Mouse (Mus musculus) liver, embryonic 11.5 days (tissue): Measurements from ENCODE around the gene Impdh1. TPM values are rescaled to one million over a fixed set of nuclear protein-coding genes. Genes with fewer than 3 reads are reported as not detected.

Source experiments
- ATAC-seq: fragments of 200-750 bp; cut with Nextera tagmentation; replicated peaks from 2 replicates; pipeline ENCODE4 v1.8.0; 2017; ENCODE audit warnings: moderate number of reproducible peaks, mild to moderate bottlenecking, moderate TSS enrichment, moderate library complexity; ENCODE audit not compliant: low FRiP score
- DNase-seq: peaks from one replicate; pipeline ENCODE4 v3.0.0-alpha.2; 2017; ENCODE audit warnings: low spot score
- H3K27ac ChIP-seq: fragments of 300-500 bp; sonication (generic); 2 replicates; pipeline ENCODE4 v1.5.1; 2014; ENCODE audit warnings: mild to moderate bottlenecking, low read depth, low read length, control low read depth
- H3K27me3 ChIP-seq: fragments of 300-500 bp; sonication (generic); replicated peaks from 2 replicates; pipeline ENCODE4 v1.6.1; 2014; ENCODE audit warnings: low read length, mixed read lengths; ENCODE audit not compliant: control insufficient read depth, insufficient read depth
- H3K36me3 ChIP-seq: fragments of 300-500 bp; sonication (generic); 2 replicates; pipeline ENCODE4 v1.6.1; 2014; ENCODE audit warnings: mild to moderate bottlenecking, low read length, moderate library complexity, mixed read lengths; ENCODE audit not compliant: control insufficient read depth, insufficient read depth
- H3K4me1 ChIP-seq: fragments of 300-500 bp; sonication (generic); replicated peaks from 2 replicates; pipeline ENCODE4 v1.6.1; 2014; ENCODE audit warnings: low read length, mixed read lengths; ENCODE audit not compliant: control insufficient read depth, insufficient read depth
- H3K4me2 ChIP-seq: fragments of 300-500 bp; sonication (generic); 2 replicates; pipeline ENCODE4 v1.6.1; 2014; ENCODE audit warnings: mild to moderate bottlenecking, control low read depth, moderate library complexity
- H3K4me3 ChIP-seq: fragments of 300-500 bp; sonication (generic); 2 replicates; pipeline ENCODE4 v1.5.1; 2014; ENCODE audit warnings: low read depth, low read length, control low read depth
- H3K9ac ChIP-seq: fragments of 300-500 bp; sonication (generic); 2 replicates; pipeline ENCODE4 v1.6.1; 2014; ENCODE audit warnings: low read depth, low read length, control low read depth
- H3K9me3 ChIP-seq: fragments of 300-500 bp; sonication (generic); 2 replicates; pipeline ENCODE4 v1.6.1; 2016; ENCODE audit warnings: low read length, inconsistent platforms, mixed read lengths; ENCODE audit not compliant: control insufficient read depth
- WGBS: fragments of 180-500 bp; shearing (Covaris S2); extraction: QIAGEN DNeasy Blood & Tissue Kit; methylation state at CpG from one replicate; pipeline ENCODE4 v1.1.7; 2014; 5-methylcytosine and 5-hydroxymethylcytosine counted together
- polyA plus RNA-seq: library from polyadenylated mRNA; unstranded; fragments of >200 nt; fragmentation: Nextera tagmentation; extraction: Ambion mirVana; gene quantifications from 2 replicates; pipeline ENCODE4 v1.2.1, GENCODE M21; 2014

The Impdh1 gene
- polyA plus RNA-seq, 1 experiment from 2014 or later, result 26.7 TPM

DNA sequence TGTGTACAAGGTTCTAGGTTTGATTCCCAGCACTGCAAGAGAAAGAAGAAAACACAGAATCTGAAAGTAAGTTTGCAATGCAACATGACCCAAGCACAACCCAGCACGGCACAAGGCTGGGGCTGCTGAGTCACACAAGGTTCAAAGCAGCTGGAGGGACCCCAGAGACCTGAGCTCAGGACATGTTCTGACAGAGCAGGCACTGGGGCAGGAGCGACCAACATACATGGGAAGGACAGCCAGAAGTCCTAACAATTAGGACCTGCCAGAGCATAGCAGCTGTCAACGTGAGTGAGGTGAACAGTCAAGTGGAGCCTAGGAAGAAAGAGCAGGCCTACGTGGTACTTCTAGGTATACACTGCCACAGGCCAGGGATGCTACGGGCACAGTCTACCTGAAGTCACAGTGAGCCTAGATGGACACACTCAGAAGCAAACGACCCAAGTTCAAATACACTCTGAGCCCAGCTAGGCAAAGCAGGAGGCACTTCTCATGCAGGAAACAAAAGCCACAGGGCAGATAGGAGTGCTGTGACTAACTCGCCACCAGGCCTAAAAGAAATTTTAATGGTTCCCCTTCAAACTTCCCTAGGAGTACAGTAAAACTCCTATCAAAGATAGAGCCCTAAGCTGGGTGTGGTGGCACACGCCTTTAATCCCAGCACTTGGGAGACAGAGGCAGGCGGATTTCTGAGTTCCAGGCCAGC is 5.8 kb downstream of the Impdh1 start:
- DNase-seq (no peak), ATAC-seq (no peak)
- H3K4me1 ChIP-seq, result peaks cover 21% of the 10 kb centered on the region
- no peaks in the 10 kb centered on the region for H3K9me3 ChIP-seq
- H3K4me3 ChIP-seq, result no peak overlapping the region
- H3K4me2 ChIP-seq, result no peak overlapping the region
- H3K9ac ChIP-seq, result no peak overlapping the region
- no peak overlapping the region for H3K27ac ChIP-seq
- no peaks in the 10 kb centered on the region for H3K36me3 ChIP-seq
- WGBS, result 70% methylated on average over 9 of the region's 9 CpGs
- H3K27me3 ChIP-seq, result peaks cover 19% of the 10 kb centered on the region

GRCm38 (mm10) chr6:29208178-29208577 is 8.0 kb downstream of the Impdh1 start:
- WGBS, result 70% methylated on average over 5 of the region's 5 CpGs
- Histone ChIP-seq H3K4me2 (no peak overlapping the region), H3K36me3 (no peaks in the 10 kb centered on the region; the same call in 1 of the 2 replicates), H3K4me3 (no peak overlapping the region), H3K4me1 (peaks cover 11% of the 10 kb centered on the region; the same call in 1 of the 2 replicates), H3K27me3 (peaks cover under 1% of the 10 kb centered on the region; the same call in 1 of the 2 replicates), H3K27ac (no peak overlapping the region), H3K9ac (no peak overlapping the region), H3K9me3 (no peaks in the 10 kb centered on the region)
- no peak for ATAC-seq
- peak; percentile 27 for DNase-seq

- Histone ChIP-seq H3K36me3 (no peaks in the 10 kb centered on the region; the same call in 1 of the 2 replicates), H3K4me1 (peaks cover 8% of the 10 kb centered on the region; the same call in 1 of the 2 replicates), H3K9me3 (no peaks in the 10 kb centered on the region), H3K4me2 (no peak overlapping the region), H3K4me3 (no peak overlapping the region), H3K27ac (no peak overlapping the region), H3K27me3 (no peaks in the 10 kb centered on the region), H3K9ac (no peak overlapping the region)
- ATAC-seq, result no peak
- peak; percentile 28 for DNase-seq
- 79% methylated on average over 5 of the region's 5 CpGs for WGBS
These were observed 9.1 kb downstream of the Impdh1 start for GRCm38 (mm10) chr6:29207017-29207416.

DNA sequence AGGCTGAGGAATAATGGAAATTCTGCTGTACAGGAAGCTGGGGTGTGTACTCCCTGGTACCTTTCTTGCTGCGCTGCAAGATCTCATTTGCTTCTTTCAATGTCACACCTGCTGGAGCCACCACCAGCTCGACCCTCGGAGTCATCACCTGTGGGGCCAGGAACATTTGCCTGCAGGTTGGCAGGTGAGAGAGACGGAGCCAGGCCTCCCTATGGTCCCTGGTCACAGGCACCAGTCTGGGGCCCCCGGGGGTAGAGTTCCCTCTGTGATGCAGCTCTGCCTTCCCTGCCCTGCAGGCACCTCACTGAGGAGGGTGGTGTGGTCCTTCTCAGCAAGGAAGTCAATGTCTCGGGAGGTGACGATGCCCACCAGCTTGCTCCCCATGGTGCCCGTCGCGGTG is 10.2 kb downstream of the Impdh1 start:
- 88% methylated on average over 10 of the region's 10 CpGs for WGBS

GRCm38 (mm10) chr6:29204932-29205614 is 11.1 kb downstream of the Impdh1 start:
- 55% methylated on average over 15 of the region's 15 CpGs for WGBS
- peak; percentile 48 for DNase-seq

More for the DNA sequence above, 10.2 kb downstream of the Impdh1 start:
- peaks cover 1% of the 10 kb centered on the region; the same call in 1 of the 2 replicates for H3K4me1 ChIP-seq
- no peak overlapping the region for H3K4me2 ChIP-seq
- no peak overlapping the region for H3K9ac ChIP-seq
- no peaks in the 10 kb centered on the region; the same call in 1 of the 2 replicates for H3K36me3 ChIP-seq
- H3K27ac ChIP-seq, result no peak overlapping the region
- H3K4me3 ChIP-seq, result no peak overlapping the region
- DNase-seq (peak; percentile 26), ATAC-seq (no peak)
- no peaks in the 10 kb centered on the region for H3K27me3 ChIP-seq
- no peaks in the 10 kb centered on the region for H3K9me3 ChIP-seq

GRCm38 (mm10) chr6:29203861-29204585 is 12.1 kb downstream of the Impdh1 start:
- DNase-seq (peak; percentile 27), ATAC-seq (no peak)
- Histone ChIP-seq H3K9me3 (no peaks in the 10 kb centered on the region), H3K9ac (no peak overlapping the region), H3K4me2 (no peak overlapping the region), H3K27ac (no peak overlapping the region), H3K36me3 (no peaks in the 10 kb centered on the region; the same call in 1 of the 2 replicates), H3K4me3 (no peak overlapping the region), H3K27me3 (no peaks in the 10 kb centered on the region; the same call in 1 of the 2 replicates), H3K4me1 (no peaks in the 10 kb centered on the region)
- 80% methylated on average over 6 of the region's 6 CpGs for WGBS

More at GRCm38 (mm10) chr6:29204932-29205614, 11.1 kb downstream of the Impdh1 start:
- H3K27me3 ChIP-seq, result no peaks in the 10 kb centered on the region
- no peak overlapping the region for H3K9ac ChIP-seq
- no peak overlapping the region for H3K27ac ChIP-seq
- no peak overlapping the region for H3K4me3 ChIP-seq
- no peaks in the 10 kb centered on the region; the same call in 1 of the 2 replicates for H3K36me3 ChIP-seq
- H3K9me3 ChIP-seq, result no peaks in the 10 kb centered on the region
- no peak overlapping the region for H3K4me2 ChIP-seq
- no peaks in the 10 kb centered on the region for H3K4me1 ChIP-seq
- 0 out of 2 replicates have a peak, but pooled peaks have one; percentile 24 for ATAC-seq

DNA sequence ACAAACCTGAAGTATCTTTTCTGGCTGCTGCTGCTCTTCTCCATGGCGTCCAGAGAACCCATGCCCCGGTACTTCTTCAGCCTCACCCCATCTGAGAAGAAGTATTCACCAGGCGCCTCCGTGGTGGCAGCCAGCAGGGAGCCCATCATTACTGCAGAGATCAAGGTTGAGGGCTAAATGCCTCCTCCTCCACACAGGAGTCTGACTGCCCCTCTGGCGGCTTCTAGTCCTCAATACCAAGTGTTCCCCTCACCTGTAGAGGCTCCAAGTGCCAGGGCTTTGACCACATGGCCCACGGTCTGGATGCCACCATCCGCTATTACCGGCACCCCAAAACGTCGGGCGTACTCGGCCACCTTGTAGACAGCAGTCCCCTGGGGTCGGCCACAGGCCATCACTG is 13.1 kb downstream of the Impdh1 start:
- Histone ChIP-seq H3K27ac (no peak overlapping the region), H3K36me3 (no peaks in the 10 kb centered on the region; the same call in 1 of the 2 replicates), H3K4me2 (no peak overlapping the region), H3K9me3 (no peaks in the 10 kb centered on the region), H3K9ac (no peak overlapping the region), H3K27me3 (peaks cover 3% of the 10 kb centered on the region), H3K4me1 (peaks cover 3% of the 10 kb centered on the region), H3K4me3 (no peak overlapping the region)
- DNase-seq, result peak; percentile 24
- 84% methylated on average over 13 of the region's 13 CpGs for WGBS
- no peak for ATAC-seq

- no peak overlapping the region for H3K27ac ChIP-seq
- DNase-seq (peak; percentile 28), ATAC-seq (no peak)
- H3K27me3 ChIP-seq, result peaks cover 12% of the 10 kb centered on the region
- no peak overlapping the region for H3K9ac ChIP-seq
- H3K9me3 ChIP-seq, result no peaks in the 10 kb centered on the region
- no peaks in the 10 kb centered on the region; the same call in 1 of the 2 replicates for H3K36me3 ChIP-seq
- H3K4me3 ChIP-seq, result no peak overlapping the region
- no peak overlapping the region for H3K4me2 ChIP-seq
- peaks cover 3% of the 10 kb centered on the region for H3K4me1 ChIP-seq
- WGBS, result 83% methylated on average over 8 of the region's 8 CpGs
These were observed 14.2 kb downstream of the Impdh1 start for GRCm38 (mm10) chr6:29201988-29202387.
